In genomic region chr17:3081512-3082100, GRCm38 (mm10) we compare ENCODE assay signal across 8 mouse cellular contexts. TPM values are rescaled to one million over a fixed set of nuclear protein-coding genes. Genes with fewer than 3 reads are reported as not detected.
DNase-seq lines count a peak whose midpoint lies in the region; ATAC-seq and TF ChIP-seq lines count a peak whose summit lies in the region.
"Not testable (repeated sequence)": the region's sequence is repeated elsewhere in the genome, so short reads cannot be mapped to it uniquely, and the experiment has no call there.

No protein-coding gene starts in this region.

- not testable (repeated sequence) for H3K27ac ChIP-seq in hindbrain, embryonic 12.5 days; layer of hippocampus, adult 2 months; liver, embryonic 12.5 days; midbrain, embryonic 14.5 days (replicated peaks; ENCODE audit: low read depth, low read length)

- H3K36me3 ChIP-seq in hindbrain, embryonic 12.5 days; liver, embryonic 12.5 days; midbrain, embryonic 14.5 days (ENCODE audit: control insufficient read depth, insufficient read depth, low read length): not testable (repeated sequence)

- ATAC-seq in hindbrain, embryonic 12.5 days (ENCODE audit: low FRiP score), result peak; percentile 67
- ATAC-seq in liver, embryonic 12.5 days, result peak; percentile 31
- peak; percentile 60 for ATAC-seq in midbrain, embryonic 14.5 days (ENCODE audit: low FRiP score, low TSS enrichment)

- TF ChIP-seq CTCF in layer of hippocampus, adult 2 months (conservative IDR thresholded peaks at IDR 0.05), result not testable (repeated sequence)

- not testable (repeated sequence) for H3K4me2 ChIP-seq in hindbrain, embryonic 12.5 days (replicated peaks); liver, embryonic 12.5 days; midbrain, embryonic 14.5 days (ENCODE audit: low read length)

- peak; percentile 94 for DNase-seq in cerebellum, adult 9-11 months
- DNase-seq in gastrocnemius, adult 18-20 months (ENCODE audit: low spot score), result peak; percentile 72
- DNase-seq in layer of hippocampus, adult 2 months (ENCODE audit: low spot score in 2 of 2), result peak; percentile 70 to 93
- DNase-seq in midbrain, embryonic 14.5 days, result not testable (repeated sequence)
- peak; percentile 72 to 79 for DNase-seq in spleen, adult 18-20 months
- peak; percentile 81 to 82 for DNase-seq in urinary bladder, postnatal 4 days (ENCODE audit: low spot score in 2 of 2)

- not testable (repeated sequence) for H3K4me1 ChIP-seq in hindbrain, embryonic 12.5 days; midbrain, embryonic 14.5 days (ENCODE audit: control insufficient read depth, insufficient read depth, low read length)
- peaks cover 11% of the 10 kb centered on the region for H3K4me1 ChIP-seq in liver, embryonic 12.5 days

- not testable (repeated sequence) for H3K9ac ChIP-seq in hindbrain, embryonic 12.5 days; liver, embryonic 12.5 days; midbrain, embryonic 14.5 days (replicated peaks; ENCODE audit: low read length)

- not testable (repeated sequence) for H3K9me3 ChIP-seq in hindbrain, embryonic 12.5 days (replicated peaks); liver, embryonic 12.5 days (replicated peaks); midbrain, embryonic 14.5 days (ENCODE audit: control insufficient read depth, low read length)

- H3K27me3 ChIP-seq in hindbrain, embryonic 12.5 days; liver, embryonic 12.5 days (replicated peaks); midbrain, embryonic 14.5 days (ENCODE audit: control insufficient read depth, insufficient read depth, low read length): not testable (repeated sequence)

- WGBS in hindbrain, embryonic 12.5 days, result 85% methylated on average over 3 of the region's 3 CpGs
- 63% methylated on average over 3 of the region's 3 CpGs for WGBS in liver, embryonic 12.5 days (ENCODE audit: insufficient replicate concordance)
- WGBS in midbrain, embryonic 14.5 days, result 77% methylated on average over 2 of the region's 3 CpGs

- not testable (repeated sequence) for H3K4me3 ChIP-seq in hindbrain, embryonic 12.5 days; liver, embryonic 12.5 days; midbrain, embryonic 14.5 days (replicated peaks; ENCODE audit: low read depth, low read length)
- H3K4me3 ChIP-seq in layer of hippocampus, adult 2 months, result peak overlapping the region; percentile 2; the same call in 1 of the 2 replicates

RNA-seq across cellular contexts. Expression of gene Scaf8, which starts 33.2 kb away (rescaled TPM):
- 10 to 100 TPM; 22.4 to 22.9 TPM for total RNA-seq in gastrocnemius, adult 18-20 months (2021)
- 29.6 and 32.1 TPM in 2 replicates for polyA plus RNA-seq in hindbrain, embryonic 12.5 days (2016; fragmentation: Nextera tagmentation; extraction: Ambion mirVana)
- 10 to 100 TPM; 61.1 to 62.4 TPM for total RNA-seq in layer of hippocampus, adult 2 months (2021)
- 15.8 and 17.6 TPM in 2 replicates for polyA plus RNA-seq in liver, embryonic 12.5 days (2016; fragmentation: Nextera tagmentation; extraction: Ambion mirVana)
- polyA plus RNA-seq in midbrain, embryonic 14.5 days (2014; fragmentation: Nextera tagmentation; extraction: Ambion mirVana), result 16.1 and 20.8 TPM in 2 replicates
